Mouse (Mus musculus) retina, postnatal 1 day (tissue): ENCODE data around the gene Mettl16.
A peak's percentile ranks its signal among the peaks of the same experiment; 100 is the strongest.
"Not testable (repeated sequence)": the region's sequence is repeated elsewhere in the genome, so short reads cannot be mapped to it uniquely, and the experiment has no call there.

ENCODE experiments used
- DNase-seq: peaks from one replicate; pipeline ENCODE4 v3.0.0-alpha.2; 2012

The Mettl16 gene

DNA sequence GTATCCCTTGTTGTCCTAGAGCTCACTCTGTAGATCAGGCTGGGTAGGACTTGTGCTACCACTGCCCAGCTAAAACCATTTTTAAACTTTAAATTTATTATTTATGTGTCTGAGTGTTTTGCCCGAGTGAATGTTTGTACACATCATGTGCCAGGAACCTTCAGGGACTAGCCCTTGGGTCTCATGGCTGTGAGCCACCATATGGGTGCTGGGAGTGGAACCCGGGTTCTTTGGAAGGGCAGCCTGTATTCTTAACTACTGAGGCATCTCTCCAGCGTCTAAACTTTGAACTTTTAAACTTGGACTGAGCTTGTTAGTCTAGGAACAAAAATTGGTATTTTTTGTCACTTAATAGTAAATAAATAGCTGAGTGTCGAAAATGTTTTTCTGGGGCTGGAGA, 22.2 kb downstream of the Mettl16 start:
- DNase-seq, result no peak

DNA sequence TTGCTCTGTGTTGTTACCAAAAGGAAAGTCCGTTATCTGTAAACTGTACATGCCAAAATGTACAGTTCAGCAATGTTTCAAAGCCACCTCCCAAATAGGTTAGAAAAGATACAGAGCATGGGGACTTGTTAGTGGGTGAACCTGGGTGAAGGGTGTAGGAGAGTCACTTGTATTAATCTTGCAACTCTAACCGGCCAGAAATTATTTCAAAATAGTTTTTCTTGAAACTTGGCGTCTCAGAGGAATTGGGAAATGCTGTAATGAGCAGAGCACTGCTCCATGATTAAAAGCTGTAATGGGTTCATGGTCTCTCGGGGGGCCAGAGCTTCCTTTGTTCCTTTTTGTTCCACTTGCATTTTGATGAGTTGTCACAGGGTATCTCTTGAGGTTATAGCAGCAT, 30.0 kb downstream of the Mettl16 start:
- DNase-seq, result no peak

DNA sequence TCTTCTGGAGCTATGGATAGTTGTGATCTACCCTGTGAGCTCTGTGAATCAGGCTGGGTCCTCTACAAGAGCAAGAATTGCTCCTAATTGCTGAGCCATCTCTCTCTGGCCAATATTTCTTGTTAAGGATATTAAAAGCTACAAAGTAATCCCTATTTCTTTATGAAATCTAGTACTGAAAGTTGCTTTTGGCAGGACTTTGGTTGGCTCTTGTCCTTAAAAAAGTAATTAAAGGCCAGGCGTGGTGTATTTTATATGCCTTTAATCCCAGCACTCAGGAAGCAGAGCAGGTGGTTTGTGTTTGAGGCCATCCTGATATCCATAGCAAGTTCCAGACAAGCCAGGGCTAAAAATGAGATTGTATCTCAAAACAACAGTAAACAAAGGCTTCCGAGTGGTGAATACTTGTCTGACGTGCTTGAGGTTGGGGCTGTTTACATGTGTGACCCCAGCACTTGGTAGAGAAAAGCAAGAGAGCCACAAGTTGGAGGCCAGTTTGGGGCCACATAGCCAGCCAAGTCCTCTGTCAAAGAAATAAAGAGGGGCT, 33.5 kb downstream of the Mettl16 start:
- no peak for DNase-seq

DNA sequence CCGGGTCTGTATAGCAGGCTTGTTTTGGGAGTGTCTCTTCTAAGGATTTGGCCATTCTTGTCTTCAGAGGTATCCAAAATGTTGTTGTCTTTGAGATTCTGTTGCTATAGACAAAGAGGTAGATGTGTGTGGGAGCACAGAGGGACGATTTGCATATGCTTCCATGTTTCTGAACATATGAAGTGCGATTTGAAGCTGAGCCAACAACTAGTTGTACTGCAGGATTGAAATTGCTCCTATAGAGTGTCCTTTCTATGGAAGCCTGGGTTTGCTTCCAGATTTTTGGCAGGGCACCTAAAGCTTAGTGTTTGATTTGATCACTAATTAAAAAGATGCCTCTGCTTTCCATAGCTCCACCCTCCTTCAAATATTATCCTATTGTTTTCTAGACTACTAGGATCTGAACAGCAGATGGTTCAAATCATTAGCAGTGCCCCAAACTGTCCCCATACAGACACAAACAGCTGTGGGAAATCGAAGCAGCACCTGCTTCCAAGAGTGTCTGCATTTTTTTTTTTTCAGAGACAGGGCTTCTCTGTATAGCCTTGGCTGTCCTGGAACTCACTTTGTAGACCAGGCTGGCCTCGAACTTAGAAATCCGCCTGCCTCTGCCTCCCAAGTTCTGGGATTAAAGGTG, 36.7 kb downstream of the Mettl16 start:
- peak; percentile 43 for DNase-seq

DNA sequence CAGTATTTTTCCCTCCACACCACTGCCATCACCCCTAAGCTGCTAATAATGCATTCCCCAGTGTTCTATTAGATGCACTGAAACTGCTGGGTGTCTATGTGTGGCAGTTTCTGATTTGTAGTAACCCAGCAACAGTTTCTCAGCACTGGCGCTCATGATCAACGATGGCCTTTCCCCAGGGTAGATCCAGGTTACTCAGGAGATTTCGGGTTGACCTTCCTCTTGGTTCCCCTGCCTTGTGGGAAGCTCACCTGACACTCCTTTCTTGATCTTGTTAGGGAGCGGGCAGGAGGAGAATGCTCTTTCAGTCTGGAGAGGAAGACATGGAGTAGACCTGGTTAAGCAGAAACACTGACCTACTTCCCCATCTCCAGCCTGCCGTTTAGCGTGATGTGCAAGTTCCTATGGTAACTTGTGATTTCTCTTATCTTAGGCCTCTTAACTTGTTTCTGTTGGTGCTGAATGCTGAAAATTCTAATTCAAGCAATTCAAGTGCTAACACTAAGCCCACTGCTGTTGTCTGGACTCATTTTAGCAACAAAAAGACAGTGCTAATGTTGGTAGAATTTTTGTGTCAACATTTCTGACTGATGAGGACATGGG, 37.7 kb downstream of the Mettl16 start:
- DNase-seq, result no peak

DNA sequence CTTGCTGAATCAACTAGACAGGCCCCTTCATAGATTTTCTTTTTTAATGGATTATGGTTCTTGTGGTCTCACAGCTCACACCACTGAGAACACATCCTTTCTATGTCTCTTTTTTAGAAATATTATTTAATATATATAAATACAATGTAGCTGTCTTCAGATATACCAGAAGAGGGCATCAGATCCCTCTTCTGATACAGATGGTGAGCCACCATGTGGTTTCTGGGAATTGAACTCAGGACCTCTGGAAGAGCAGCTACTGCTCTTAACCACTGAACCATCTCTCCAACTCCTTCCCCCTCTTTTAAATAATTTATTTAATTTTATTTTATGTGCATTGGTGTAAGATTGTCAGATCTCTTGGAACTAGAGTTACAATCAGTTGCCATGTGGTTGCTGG, 39.5 kb downstream of the Mettl16 start:
- DNase-seq, result no peak

DNA sequence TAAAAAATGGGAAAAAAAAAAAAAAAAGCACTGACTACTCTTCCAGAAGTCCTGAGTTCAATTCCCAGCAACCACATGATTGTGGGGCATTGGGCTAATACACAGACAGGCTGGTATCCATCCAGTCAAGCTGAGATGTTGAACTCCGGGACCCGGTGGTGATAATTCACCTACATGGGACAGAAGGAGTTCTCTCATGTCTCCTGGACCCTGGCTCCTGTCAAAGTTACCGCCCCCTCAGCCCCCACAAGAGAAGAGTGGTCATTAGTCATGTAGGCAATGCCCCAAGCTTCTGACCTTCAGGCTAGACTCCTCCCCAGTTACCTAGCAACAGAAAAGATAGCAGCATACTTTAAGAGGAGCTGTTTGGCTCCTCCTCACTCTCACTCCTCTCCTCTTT, 40.4 kb downstream of the Mettl16 start:
- not testable (repeated sequence) for DNase-seq

DNA sequence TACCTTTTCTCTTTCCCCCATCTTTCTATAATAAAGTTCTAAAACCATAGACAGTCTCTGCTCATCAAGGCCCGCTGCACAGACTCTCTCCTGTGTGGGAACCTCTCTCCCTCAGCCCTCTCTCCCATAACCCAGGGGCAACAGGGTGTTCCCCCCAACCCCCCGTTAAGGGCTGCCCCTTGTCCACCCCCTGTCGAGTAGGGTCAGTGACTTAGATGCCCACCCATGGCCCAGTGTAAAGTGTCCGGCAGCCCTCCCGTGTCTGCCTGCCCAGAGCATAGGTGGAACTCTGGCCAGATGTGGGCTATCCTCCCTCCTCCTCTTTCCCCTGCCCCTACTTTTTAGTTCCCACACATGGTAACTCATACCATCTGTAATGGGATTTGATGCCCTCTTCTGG, 40.9 kb downstream of the Mettl16 start:
- no peak for DNase-seq

DNA sequence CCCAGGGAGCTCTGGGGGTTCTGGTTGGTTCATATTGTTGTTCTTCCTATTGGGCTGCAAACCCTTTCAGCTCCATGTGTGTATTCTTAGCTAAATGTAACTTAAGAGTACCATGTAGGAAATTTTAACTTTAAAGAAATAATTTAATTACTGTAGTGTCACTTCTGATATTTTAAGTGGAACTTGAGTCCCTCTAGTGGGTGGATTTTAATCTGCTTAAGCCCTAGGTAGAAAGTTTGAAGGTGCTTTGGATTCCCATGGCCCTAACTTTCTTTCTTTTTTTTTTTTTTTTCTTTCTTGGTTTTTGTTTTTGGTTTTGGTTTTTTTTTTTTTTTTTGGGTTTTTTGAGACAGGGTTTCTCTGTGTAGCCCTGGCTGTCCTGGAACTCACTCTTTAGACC, 45.2 kb downstream of the Mettl16 start:
- no peak for DNase-seq

DNA sequence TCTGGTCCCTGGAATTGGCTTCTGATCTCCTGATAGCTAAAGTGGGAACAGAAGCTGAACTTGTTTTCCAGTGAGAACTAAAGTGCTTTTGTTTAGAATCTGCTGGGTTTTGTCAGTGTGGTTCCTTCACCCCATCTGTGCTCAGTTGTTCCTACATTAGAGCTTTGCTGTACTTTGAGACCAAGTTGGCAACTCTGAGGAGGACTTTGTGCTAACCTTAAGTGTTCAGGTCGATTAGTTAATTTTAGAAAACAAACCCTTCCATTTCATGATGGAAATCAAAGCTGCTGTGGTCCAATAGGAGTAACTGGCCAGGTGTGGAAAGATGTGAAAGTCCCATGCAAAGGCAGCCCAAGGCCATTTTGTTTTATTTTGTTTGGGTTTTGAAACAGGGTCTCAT, 50.3 kb downstream of the Mettl16 start:
- no peak for DNase-seq

DNA sequence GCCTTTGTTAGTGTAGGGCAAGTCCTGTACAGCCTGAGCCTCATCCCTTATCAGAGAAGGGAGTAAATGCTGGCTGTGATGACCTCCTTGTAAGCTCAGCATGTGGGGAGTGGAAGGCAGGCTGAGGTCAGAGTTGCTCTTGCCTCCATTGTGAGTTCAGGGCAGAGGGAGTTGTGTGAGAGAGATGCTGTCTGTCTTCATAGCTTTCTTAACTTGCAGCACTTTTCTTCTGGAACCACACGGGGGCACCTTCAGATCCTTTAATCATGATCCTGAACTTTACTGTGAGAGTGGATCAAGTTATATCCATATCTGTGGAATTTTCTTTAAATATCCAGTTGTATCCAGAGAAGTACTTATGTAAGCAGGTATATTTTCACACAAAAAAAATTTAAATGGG, 50.8 kb downstream of the Mettl16 start:
- peak; percentile 59 for DNase-seq

DNA sequence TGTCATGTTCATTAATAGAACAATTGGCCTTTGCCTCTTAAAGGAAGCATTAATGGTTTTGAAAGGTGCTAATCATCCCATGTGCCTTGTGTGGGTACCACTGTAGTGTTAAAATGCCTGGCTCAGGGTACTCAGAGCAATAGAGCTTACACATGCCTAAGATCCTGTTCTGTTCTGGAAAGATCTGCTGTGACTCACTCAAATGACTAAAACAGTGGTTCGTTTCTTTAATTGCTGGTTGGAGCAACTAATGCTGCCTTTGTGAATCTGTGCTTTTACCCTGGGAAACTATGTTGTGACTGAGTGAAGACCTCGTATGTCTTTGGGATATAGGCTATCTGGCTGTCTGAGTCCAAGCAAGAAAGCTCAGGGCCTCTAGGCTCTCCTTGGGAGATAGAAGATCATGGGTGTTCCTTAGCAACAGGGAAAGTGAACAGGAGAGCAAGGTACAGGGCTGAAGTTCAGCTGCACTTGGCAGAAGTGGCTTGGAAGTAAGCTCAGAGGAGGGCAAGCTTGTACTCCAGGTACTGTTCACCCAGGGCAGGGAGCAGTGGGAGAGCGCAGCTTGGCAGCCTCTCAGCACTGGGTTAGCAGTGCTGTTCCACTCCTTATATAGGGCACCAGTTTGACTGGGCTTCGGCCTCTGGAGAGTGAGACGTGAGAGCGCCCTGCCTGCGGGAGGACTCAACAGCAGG, 52.3 kb downstream of the Mettl16 start:
- DNase-seq, result no peak

DNA sequence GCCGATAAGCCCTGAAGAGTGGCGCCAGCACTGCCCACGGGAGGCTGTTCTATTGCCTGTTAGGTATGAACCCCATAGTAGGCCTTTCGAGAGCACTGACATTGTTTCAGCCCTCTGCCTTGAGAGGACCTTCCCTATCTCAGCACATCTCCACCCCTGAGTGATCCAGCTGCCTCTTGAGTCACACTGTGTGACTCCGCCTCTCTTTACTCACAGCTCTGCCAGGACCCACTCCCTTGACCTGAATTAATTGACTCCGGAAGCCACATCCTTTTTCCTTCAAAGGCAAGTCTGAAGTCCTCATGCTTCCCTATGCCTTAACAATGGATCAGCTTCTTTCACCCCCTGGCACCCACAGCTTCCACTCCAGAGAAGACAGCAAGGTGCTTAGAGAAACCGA, 55.5 kb downstream of the Mettl16 start:
- no peak for DNase-seq

DNA sequence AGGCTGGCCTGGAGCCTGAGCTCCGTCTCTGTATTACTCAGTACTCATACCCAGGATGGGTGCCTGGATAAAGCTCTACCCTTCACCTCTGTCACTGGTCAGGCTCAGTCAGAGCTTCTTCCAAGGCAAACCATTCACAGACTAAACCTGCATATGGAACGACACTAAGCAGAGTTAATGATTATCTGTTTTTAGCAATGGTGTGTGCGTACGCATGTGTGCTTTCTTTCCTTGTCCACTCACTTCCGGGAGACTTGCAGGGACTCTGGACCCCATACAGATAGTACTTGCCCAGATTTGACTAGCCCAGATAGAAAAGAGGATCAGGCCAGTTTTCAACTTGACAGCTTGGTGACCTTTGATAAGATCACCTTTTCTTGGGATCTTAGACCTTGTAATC, 56.1 kb downstream of the Mettl16 start:
- no peak for DNase-seq

DNA sequence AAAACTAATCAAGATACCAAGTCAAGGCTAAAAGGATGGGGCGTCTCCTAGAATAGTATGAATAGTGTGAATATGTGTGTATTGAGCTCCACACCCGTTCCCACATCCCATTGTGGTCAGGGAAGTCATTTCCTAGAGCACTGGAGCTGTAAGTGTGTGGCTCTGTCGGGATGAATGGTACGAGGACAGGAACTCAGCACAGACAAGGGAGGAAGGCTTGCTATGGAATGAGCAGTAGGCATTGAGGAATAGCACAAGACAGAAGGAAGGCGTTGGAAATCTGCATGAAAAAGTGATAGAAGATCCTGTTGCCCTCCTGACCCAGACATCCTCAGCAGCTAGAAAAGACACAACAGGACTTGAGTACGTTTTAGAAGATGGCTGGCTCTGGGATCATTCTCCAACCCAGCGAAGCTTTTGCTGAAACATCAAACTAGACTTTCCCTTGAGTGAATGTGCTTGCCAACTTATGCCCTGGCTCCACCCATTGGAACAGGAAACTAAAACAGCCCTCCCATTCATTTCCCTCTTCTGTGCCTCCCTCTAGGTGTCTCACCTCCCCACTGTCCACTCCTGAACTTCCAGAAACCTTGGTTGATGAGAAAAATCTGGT, 57.3 kb downstream of the Mettl16 start:
- DNase-seq, result no peak

DNA sequence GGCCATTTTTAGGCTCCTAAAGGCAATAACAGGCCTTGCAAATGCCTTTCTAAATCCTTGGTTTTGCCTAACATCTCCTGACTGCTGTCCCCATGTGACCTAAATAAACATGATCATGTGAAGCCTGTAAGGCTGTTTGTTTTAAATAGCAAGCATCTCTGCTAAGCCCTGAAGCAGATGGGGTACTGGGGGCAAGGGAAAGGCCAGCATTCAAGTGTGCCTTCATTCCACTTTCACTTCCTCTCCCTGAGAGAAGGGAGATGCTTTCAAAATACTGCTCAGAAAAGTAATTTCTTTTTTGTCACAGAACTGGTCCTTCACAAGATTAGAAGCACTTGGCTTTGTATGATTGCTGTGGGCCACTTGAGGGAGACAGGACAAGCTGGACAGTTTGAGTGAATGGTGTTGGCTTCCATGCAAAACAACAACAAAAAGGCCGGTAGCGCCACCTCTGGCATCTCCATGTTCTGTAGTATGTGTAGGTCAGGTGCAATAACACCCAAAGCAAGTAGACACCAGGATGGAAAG, 57.8 kb downstream of the Mettl16 start:
- DNase-seq, result no peak

DNA sequence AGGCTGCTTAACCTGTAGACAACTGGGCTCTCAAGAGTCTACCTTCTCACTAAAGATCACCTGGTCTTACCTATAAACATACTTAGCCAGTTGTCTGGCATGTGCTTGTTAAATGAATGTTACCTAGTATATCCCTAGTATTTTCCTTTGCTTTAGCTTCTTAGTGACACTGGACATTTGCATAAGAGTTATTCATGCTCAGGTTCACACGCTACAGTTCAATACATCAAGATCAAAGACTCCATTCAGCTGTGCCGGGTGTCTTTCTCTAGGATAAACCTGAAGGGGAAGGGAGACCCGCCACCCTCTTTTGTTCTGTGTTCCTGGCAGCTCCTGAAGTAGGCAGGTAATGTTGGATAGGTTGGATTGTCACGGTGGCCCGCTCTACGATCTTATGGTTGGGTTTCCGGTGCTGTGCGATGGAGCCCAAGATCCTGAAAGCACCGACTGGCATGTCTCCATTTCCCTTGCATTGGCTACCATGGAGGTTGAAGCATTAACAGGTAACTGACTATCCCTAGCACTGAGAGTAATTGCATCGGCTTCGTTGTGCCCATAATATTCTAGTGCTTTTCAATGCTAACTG, 58.4 kb downstream of the Mettl16 start:
- DNase-seq, result no peak

DNA sequence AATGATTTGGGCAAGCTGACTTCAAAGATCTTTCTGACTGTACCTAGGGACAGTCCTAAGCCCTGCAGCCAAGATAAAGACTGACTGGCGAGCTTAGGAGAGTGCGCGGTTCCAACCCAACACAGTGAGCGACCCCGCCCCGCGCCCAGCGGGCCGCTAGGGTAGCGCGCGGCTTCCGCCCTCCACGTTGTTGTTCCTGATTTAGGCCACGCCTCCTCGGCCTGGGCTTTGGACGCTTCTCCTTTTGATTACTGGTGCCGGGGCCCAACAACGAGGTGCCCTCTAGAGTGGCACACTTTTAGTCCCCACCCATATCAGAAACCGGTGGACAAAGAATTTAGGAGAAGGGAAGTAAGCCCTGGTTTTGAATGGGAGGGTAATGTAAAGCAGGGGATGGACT, 59.2 kb downstream of the Mettl16 start:
- no peak for DNase-seq

DNA sequence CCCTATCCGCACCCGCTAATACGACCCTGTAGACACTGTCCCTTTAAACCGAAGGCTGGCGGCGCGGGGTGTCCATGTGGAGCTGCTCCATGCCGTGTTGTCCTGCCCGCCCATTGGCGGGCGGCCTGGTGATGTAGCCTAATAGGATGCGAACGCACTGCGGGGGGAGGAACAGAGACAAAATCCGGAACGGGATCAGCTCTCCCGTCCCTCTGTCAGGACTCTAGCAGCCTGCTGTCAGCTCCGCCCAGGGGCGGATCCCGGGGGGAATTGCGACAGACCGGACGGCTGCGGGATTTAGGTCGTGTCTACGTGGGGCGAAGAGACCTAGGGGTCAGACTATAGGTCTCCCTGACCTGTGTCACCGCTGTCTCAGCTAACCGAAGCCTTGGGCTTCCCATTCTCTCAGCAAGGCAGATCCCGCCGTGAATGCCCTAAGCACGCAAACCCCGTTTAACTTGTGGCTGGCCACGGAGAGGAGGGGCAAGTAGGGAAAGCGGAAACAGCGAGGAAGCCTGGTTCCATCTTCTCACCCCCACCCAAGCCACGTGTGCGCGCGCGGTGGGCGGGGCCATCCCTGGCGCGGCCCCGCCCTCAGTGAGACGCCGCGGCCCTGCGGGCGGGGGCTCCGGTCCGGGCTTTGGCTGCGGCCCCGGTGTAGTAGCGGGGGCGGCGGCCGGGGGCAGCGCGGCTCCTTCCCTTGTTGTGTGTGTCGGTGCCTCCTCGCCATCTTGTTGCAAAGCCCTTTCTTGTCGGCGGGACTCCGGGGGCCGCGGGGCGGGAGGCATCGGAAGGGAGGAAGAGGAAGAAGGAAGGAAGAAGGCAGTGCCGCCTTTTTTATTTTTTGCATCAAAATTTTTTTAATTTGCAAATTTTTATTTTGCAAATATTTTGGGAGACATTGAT, 59.9 kb downstream of the Mettl16 start, which contains the start of gene Mnt:
TSS of gene Mnt (plus strand) at position 665 of the 906 bp plus-strand sequence.
- DNase-seq, result peak; percentile 100

DNA sequence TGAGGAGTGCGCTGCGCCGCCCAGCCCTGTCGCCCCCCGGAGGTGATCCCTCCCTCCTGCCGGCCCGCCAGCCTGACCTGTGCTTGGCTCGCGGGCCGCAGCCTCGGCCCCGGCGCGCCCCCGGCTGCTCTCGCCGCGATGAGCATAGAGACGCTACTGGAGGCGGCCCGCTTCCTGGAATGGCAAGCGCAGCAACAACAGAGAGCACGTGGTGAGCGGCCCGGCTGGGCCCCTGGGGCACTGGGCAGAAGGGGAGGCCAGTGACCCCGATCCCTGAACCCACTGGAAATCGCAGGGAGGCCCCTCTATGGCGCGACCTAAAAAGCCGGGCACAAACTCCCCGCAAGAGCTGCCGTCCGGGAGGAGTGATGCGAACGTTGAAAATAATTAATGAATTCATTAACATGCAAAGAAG, 60.6 kb downstream of the Mettl16 start:
- peak; percentile 78 for DNase-seq

DNA sequence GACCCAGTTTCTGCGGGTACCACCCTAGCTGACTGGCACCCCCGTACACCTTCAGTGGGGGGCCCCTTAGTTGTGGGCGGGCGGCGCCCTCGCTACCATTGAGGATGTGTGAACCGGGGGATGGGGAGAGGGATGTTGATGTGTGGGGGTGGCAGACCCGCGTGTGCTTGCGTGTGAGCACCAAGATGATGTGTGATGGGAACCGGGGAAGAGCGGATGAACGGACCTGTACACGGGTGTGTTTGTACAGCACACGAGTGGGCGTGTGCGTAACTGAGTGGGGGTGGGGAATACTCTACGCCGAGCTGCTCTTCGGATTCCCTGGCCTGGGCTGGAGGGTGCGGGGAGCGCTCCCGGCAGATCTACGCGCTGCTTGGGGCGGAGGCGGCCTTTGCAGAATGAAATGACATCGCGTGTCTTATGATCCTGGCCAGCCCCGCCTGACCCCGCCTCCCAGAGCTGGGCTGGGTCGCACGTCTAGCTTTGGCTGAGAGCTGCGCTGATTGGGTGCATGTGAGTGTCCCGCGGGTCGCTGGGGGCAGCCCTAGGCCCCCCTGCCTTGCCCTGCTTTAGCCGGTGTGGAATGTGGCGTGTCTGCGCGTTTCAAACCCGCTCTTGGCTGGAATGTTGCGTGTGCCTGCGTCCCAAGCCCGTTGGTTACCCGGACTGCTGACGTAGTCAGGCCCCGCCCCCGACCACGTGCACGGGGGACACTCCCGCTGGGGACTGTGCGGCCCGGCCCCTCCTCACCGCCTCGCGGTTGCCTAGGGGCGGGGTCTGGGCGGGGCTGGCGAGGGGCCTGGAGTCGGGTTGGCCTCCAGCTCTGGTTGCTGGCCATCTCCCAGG, 61.2 kb downstream of the Mettl16 start:
- peak; percentile 99 for DNase-seq
